Comparison of ENCODE assay signal across 10 mouse cellular contexts in the genomic region with DNA sequence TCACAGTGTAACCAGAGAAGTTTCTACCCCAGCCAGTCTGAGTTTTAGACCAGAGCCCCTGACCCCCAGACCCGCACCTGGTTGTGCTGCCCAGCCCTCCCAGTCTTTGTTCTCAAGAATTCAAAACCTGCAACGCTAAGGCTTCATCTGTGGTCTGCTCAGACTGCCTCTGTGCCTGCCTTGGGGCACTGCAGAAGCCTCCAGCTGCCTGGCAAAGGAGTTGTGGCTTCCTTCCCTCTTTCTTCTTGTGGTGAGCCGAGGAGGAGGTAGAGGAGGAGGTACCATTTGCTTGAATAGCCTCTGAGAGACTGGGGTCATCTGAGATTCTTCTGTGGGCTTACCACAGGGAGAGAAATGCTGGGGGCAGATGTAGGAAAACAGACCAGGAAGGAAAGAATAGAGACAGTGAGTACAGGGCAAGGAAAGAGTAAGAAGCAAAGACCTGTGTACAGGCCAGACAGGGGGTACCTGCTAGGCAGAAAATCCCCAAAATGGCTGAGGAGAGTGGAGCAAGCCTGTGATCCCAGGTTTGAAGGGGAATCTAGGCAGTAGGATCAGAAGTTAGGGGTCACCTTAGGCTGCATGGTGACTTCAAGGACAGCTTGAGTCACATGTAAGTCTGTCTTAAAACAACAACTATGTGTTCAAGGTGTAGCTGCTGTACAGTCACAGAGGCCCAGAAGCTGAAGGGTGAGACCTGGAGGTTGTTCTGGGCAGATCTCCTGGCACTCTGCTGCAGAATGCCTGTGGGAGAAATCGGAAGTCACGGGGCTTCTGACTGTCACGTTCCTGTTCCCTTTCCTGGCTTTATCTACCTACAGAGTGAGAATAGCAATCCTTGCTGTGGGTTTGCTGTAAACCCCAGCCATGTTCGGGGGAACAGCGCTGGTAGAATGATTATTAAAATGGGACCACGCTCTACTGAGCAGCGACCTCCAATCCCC.
DNase-seq lines count a peak whose midpoint lies in the region; ATAC-seq and TF ChIP-seq lines count a peak whose summit lies in the region.
"Had no signal": no experiment of that assay in that cellular context is flagged by ENCODE, and none has a peak within 500 bp of the region (broad histone marks: within the 10 kb centered on the region; RNA-seq: fewer than 3 reads in every experiment).

No protein-coding gene starts in this region.

- TF ChIP-seq CTCF in thymus, adult 2 months (IDR thresholded peaks at IDR 0.05; ENCODE audit: borderline replicate concordance, control insufficient read depth, extremely low read depth, insufficient read depth, low read length, poor library complexity) = no peak

- peak; percentile 42 for DNase-seq in kidney, adult 9 months
- DNase-seq in kidney, adult 18-20 months = no peak
- DNase-seq in thymus, adult 2 months = peak; percentile 53
- DNase-seq in urinary bladder, adult 2 months (ENCODE audit: low spot score) = no peak
- no peak for DNase-seq in layer of hippocampus, adult 9-11 months

- 41% methylated on average over 10 of the region's 10 CpGs for WGBS in forebrain, embryonic 13.5 days
- 49% methylated on average over 10 of the region's 10 CpGs for WGBS in hindbrain, embryonic 13.5 days
- WGBS in thymus, adult 2 months = 59% methylated on average over 10 of the region's 10 CpGs
- WGBS in intestine, embryonic 15.5 days = 66% methylated on average over 10 of the region's 10 CpGs

- no peak overlapping the region for H3K4me3 ChIP-seq in forebrain, embryonic 13.5 days
- no peak overlapping the region for H3K4me3 ChIP-seq in hindbrain, embryonic 13.5 days
- no peak overlapping the region for H3K4me3 ChIP-seq in thymus, adult 2 months (ENCODE audit: control insufficient read depth, insufficient read depth, low read length)
- H3K4me3 ChIP-seq in intestine, embryonic 15.5 days (replicated peaks) = no peak overlapping the region

- no peaks in the 10 kb centered on the region for H3K9me3 ChIP-seq in forebrain, embryonic 13.5 days (replicated peaks)
- H3K9me3 ChIP-seq in hindbrain, embryonic 13.5 days = no peaks in the 10 kb centered on the region
- no peaks in the 10 kb centered on the region for H3K9me3 ChIP-seq in intestine, embryonic 15.5 days

- ATAC-seq in forebrain, embryonic 13.5 days = no peak
- ATAC-seq in hindbrain, embryonic 13.5 days (ENCODE audit: low FRiP score) = no peak
- ATAC-seq in intestine, embryonic 15.5 days = no peak

- H3K9ac ChIP-seq in forebrain, embryonic 13.5 days = peak overlapping the region; percentile 45
- peak overlapping the region; percentile 30; the same call in 1 of the 2 replicates for H3K9ac ChIP-seq in hindbrain, embryonic 13.5 days
- no peak overlapping the region for H3K9ac ChIP-seq in intestine, embryonic 15.5 days

- H3K27me3 ChIP-seq in forebrain, embryonic 13.5 days = no peaks in the 10 kb centered on the region
- 0 out of 2 replicates have a peak, but pooled peaks cover 4% of the 10 kb centered on the region for H3K27me3 ChIP-seq in hindbrain, embryonic 13.5 days
- no peaks in the 10 kb centered on the region for H3K27me3 ChIP-seq in thymus, adult 2 months (ENCODE audit: control insufficient read depth, insufficient read depth, low read length)
- no peaks in the 10 kb centered on the region for H3K27me3 ChIP-seq in intestine, embryonic 15.5 days (replicated peaks)
- H3K27me3 ChIP-seq: CH12.LX had no signal

- H3K4me2 ChIP-seq in forebrain, embryonic 13.5 days = no peak overlapping the region
- no peak overlapping the region for H3K4me2 ChIP-seq in hindbrain, embryonic 13.5 days
- no peak overlapping the region for H3K4me2 ChIP-seq in intestine, embryonic 15.5 days (replicated peaks)

- H3K27ac ChIP-seq in forebrain, embryonic 13.5 days = peak overlapping the region; percentile 81
- H3K27ac ChIP-seq in hindbrain, embryonic 13.5 days = peak overlapping the region; percentile 67
- no peak overlapping the region for H3K27ac ChIP-seq in thymus, adult 2 months (ENCODE audit: control insufficient read depth, insufficient read depth, low read length)
- no peak overlapping the region for H3K27ac ChIP-seq in intestine, embryonic 15.5 days
- H3K27ac ChIP-seq: kidney, postnatal 0 days had no signal

- peaks cover 12% of the 10 kb centered on the region; the same call in 1 of the 2 replicates for H3K36me3 ChIP-seq in forebrain, embryonic 13.5 days (ENCODE audit: poor library complexity, severe bottlenecking)
- no peaks in the 10 kb centered on the region for H3K36me3 ChIP-seq in hindbrain, embryonic 13.5 days
- no peaks in the 10 kb centered on the region for H3K36me3 ChIP-seq in thymus, adult 2 months (ENCODE audit: control insufficient read depth, insufficient read depth, low read length)
- H3K36me3 ChIP-seq in intestine, embryonic 15.5 days = no peaks in the 10 kb centered on the region

- no peak for TF ChIP-seq POLR2A in thymus, adult 2 months (IDR thresholded peaks at IDR 0.05; ENCODE audit: control insufficient read depth, extremely low read depth, insufficient read depth, low read length, poor library complexity)

- peaks cover 82% of the 10 kb centered on the region for H3K4me1 ChIP-seq in forebrain, embryonic 13.5 days
- H3K4me1 ChIP-seq in hindbrain, embryonic 13.5 days (replicated peaks) = peaks cover 71% of the 10 kb centered on the region
- peaks cover 43% of the 10 kb centered on the region for H3K4me1 ChIP-seq in thymus, adult 2 months (replicated peaks; ENCODE audit: control insufficient read depth, insufficient read depth, low read length)
- H3K4me1 ChIP-seq in intestine, embryonic 15.5 days (replicated peaks) = peaks cover 12% of the 10 kb centered on the region

Comparison
In these comparisons a context has a peak if more than half of its experiments do, and no peak if none do; other contexts are left out.
1. DNase-seq: peak in kidney, adult 9 months (single experiment) and thymus, adult 2 months (single experiment); none in kidney, adult 18-20 months (single experiment), urinary bladder, adult 2 months (single experiment) and layer of hippocampus, adult 9-11 months (single experiment).
2. H3K27ac ChIP-seq: peak in forebrain, embryonic 13.5 days (single experiment) and hindbrain, embryonic 13.5 days (single experiment); none in thymus, adult 2 months (single experiment) and intestine, embryonic 15.5 days (single experiment).